Mouse (Mus musculus) heart, embryonic 14.5 days (tissue): ENCODE measurements around the gene Zdhhc13. TPM values are rescaled to one million over a fixed set of nuclear protein-coding genes. Genes with fewer than 3 reads are reported as not detected.
A peak's percentile ranks its signal among the peaks of the same experiment; 100 is the strongest.

Experiments
- ATAC-seq: fragments of 200-750 bp; cut with Nextera tagmentation; 2 replicates; pipeline ENCODE4 v1.8.0; 2017; ENCODE audit warnings: low read depth, moderate TSS enrichment; ENCODE audit not compliant: insufficient number of reproducible peaks, insufficient read depth, low FRiP score
- H3K27ac ChIP-seq, 2 experiments: fragments of 200-500 bp in 1 of 2; fragments of 300-500 bp in 1 of 2; sonication (generic) in 1 of 2; replicated peaks in 1 of 2; 2 replicates each; pipeline ENCODE4 v1.5.1; 2012 to 2014; ENCODE audit warnings: low read depth in 2 of 2, low read length in 2 of 2, control low read depth in 1 of 2, mild to moderate bottlenecking in 1 of 2, mixed read lengths in 1 of 2; ENCODE audit not compliant: control insufficient read depth in 1 of 2, insufficient read depth in 1 of 2
- H3K27me3 ChIP-seq: fragments of 300-500 bp; sonication (generic); 2 replicates; pipeline ENCODE4 v1.6.1; 2014; ENCODE audit warnings: mild to moderate bottlenecking, low read length, control low read depth; ENCODE audit not compliant: control insufficient read depth, insufficient read depth
- H3K36me3 ChIP-seq: fragments of 300-500 bp; sonication (generic); 2 replicates; pipeline ENCODE4 v1.6.1; 2014; ENCODE audit warnings: mild to moderate bottlenecking, control low read depth, low read length, mixed read lengths; ENCODE audit not compliant: control insufficient read depth, insufficient read depth
- H3K4me1 ChIP-seq, 2 experiments: fragments of 200-500 bp in 1 of 2; fragments of 300-500 bp in 1 of 2; sonication (generic) in 1 of 2; 2 replicates each; pipeline ENCODE4 v1.6.1; 2012 to 2014; ENCODE audit warnings: low read length in 2 of 2, control low read depth in 1 of 2, mixed read lengths in 1 of 2; ENCODE audit not compliant: control insufficient read depth in 2 of 2, insufficient read depth in 2 of 2
- H3K4me2 ChIP-seq: fragments of 300-500 bp; sonication (generic); 2 replicates; pipeline ENCODE4 v1.6.1; 2014; ENCODE audit warnings: mild to moderate bottlenecking, low read length
- H3K4me3 ChIP-seq, 2 experiments: fragments of 200-500 bp in 1 of 2; fragments of 300-500 bp in 1 of 2; sonication (generic) in 1 of 2; 2 replicates each; pipeline ENCODE4 v1.5.1; 2012 to 2014; ENCODE audit warnings: low read length in 2 of 2, mild to moderate bottlenecking in 2 of 2, control low read depth in 1 of 2, low read depth in 1 of 2, moderate library complexity in 1 of 2; ENCODE audit not compliant: control insufficient read depth in 1 of 2, insufficient read depth in 1 of 2
- H3K9ac ChIP-seq: fragments of 300-500 bp; sonication (generic); 2 replicates; pipeline ENCODE4 v1.6.1; 2014; ENCODE audit warnings: mild to moderate bottlenecking, low read length
- H3K9me3 ChIP-seq: fragments of 300-500 bp; sonication (generic); 2 replicates; pipeline ENCODE4 v1.6.1; 2016; ENCODE audit warnings: low read length, control low read depth; ENCODE audit not compliant: control insufficient read depth
- WGBS: fragments of 180-500 bp; shearing (Covaris S2); extraction: QIAGEN DNeasy Blood & Tissue Kit; methylation state at CpG from one replicate; pipeline ENCODE4 v1.1.7; 2014; 5-methylcytosine and 5-hydroxymethylcytosine counted together
- polyA plus RNA-seq: library from polyadenylated mRNA; unstranded; fragments of >200 nt; fragmentation: Nextera tagmentation; extraction: Ambion mirVana; gene quantifications from 2 replicates; pipeline ENCODE4 v1.2.1, GENCODE M21; 2014

Zdhhc13 gene
- polyA plus RNA-seq, 1 experiment from 2014 or later: 36.2 TPM

- H3K36me3 ChIP-seq: no peaks in the 10 kb centered on the region
- no peak overlapping the region for H3K27ac ChIP-seq
- peaks cover 2 to 9% of the 10 kb centered on the region in 2 experiments; a peak in 3 of 4 replicates for H3K4me1 ChIP-seq
- WGBS: 72% methylated on average over 11 of the region's 11 CpGs
- no peaks in the 10 kb centered on the region for H3K9me3 ChIP-seq
- no peak overlapping the region for H3K9ac ChIP-seq
- H3K4me2 ChIP-seq: no peak overlapping the region
- H3K4me3 ChIP-seq: no peak overlapping the region
- no peaks in the 10 kb centered on the region for H3K27me3 ChIP-seq
- ATAC-seq: no peak
These were observed 3.9 kb upstream of the Zdhhc13 start for GRCm38 (mm10) chr7:48784773-48785523.

- Histone ChIP-seq H3K9me3 (no peaks in the 10 kb centered on the region), H3K27ac (0 out of 4 replicates have a peak overlapping the region, but pooled peaks of 1 of the 2 experiments have one; percentile 15), H3K4me3 (peak overlapping the region; percentile 27 to 76), H3K9ac (no peak overlapping the region), H3K36me3 (peaks cover 4% of the 10 kb centered on the region; the same call in 1 of the 2 replicates), H3K4me2 (peak overlapping the region; percentile 69), H3K4me1 (peaks cover 2 to 17% of the 10 kb centered on the region in 2 experiments; a peak in 3 of 4 replicates), H3K27me3 (no peaks in the 10 kb centered on the region)
- 62% methylated on average over 3 of the region's 3 CpGs for WGBS
- ATAC-seq: no peak
These were observed 455 bp upstream of the Zdhhc13 start for GRCm38 (mm10) chr7:48788348-48788747.

GRCm38 (mm10) chr7:48790117-48790516 lies 1.3 kb downstream of the Zdhhc13 start:
- no peak for ATAC-seq
- no peak overlapping the region; the same call in 1 of the 2 replicates for H3K9ac ChIP-seq
- WGBS: 67% methylated on average over 4 of the region's 4 CpGs
- H3K27me3 ChIP-seq: no peaks in the 10 kb centered on the region
- peaks cover 7% of the 10 kb centered on the region; the same call in 1 of the 2 replicates for H3K36me3 ChIP-seq
- H3K4me1 ChIP-seq: peaks cover 2 to 17% of the 10 kb centered on the region in 2 experiments; a peak in 3 of 4 replicates
- H3K4me2 ChIP-seq: peak overlapping the region; percentile 69
- H3K4me3 ChIP-seq: no peak overlapping the region
- H3K27ac ChIP-seq: no peak overlapping the region
- H3K9me3 ChIP-seq: no peaks in the 10 kb centered on the region

GRCm38 (mm10) chr7:48791412-48791811 lies 2.6 kb downstream of the Zdhhc13 start:
- no peak for ATAC-seq

GRCm38 (mm10) chr7:48795130-48795529 lies 6.3 kb downstream of the Zdhhc13 start:
- ATAC-seq: no peak
- H3K4me1 ChIP-seq: peaks cover 3 to 13% of the 10 kb centered on the region in 2 experiments; a peak in 3 of 4 replicates
- WGBS: 87% methylated on average over 3 of the region's 3 CpGs

More at GRCm38 (mm10) chr7:48791412-48791811, 2.6 kb downstream of the Zdhhc13 start:
- H3K4me3 ChIP-seq: no peak overlapping the region
- H3K36me3 ChIP-seq: peaks cover 20% of the 10 kb centered on the region
- 73% methylated on average over 3 of the region's 3 CpGs for WGBS
- H3K4me2 ChIP-seq: no peak overlapping the region
- H3K9ac ChIP-seq: no peak overlapping the region
- H3K27ac ChIP-seq: no peak overlapping the region
- H3K9me3 ChIP-seq: no peaks in the 10 kb centered on the region
- H3K4me1 ChIP-seq: peaks cover 2 to 17% of the 10 kb centered on the region in 2 experiments; a peak in 3 of 4 replicates
- no peaks in the 10 kb centered on the region for H3K27me3 ChIP-seq

GRCm38 (mm10) chr7:48803381-48803780 lies 14.6 kb downstream of the Zdhhc13 start:
- 88% methylated on average over 7 of the region's 7 CpGs for WGBS
- Histone ChIP-seq H3K4me3 (no peak overlapping the region), H3K27ac (no peak overlapping the region), H3K36me3 (peaks cover 75% of the 10 kb centered on the region), H3K9ac (no peak overlapping the region), H3K4me1 (no peaks in the 10 kb centered on the region), H3K27me3 (no peaks in the 10 kb centered on the region), H3K4me2 (no peak overlapping the region), H3K9me3 (no peaks in the 10 kb centered on the region)
- no peak for ATAC-seq

More at GRCm38 (mm10) chr7:48795130-48795529, 6.3 kb downstream of the Zdhhc13 start:
- Histone ChIP-seq H3K9me3 (no peaks in the 10 kb centered on the region), H3K9ac (no peak overlapping the region), H3K27ac (no peak overlapping the region), H3K27me3 (no peaks in the 10 kb centered on the region), H3K36me3 (peaks cover 36% of the 10 kb centered on the region), H3K4me2 (no peak overlapping the region), H3K4me3 (no peak overlapping the region)

- WGBS: 75% methylated on average over 4 of the region's 4 CpGs
These were observed 17.8 kb downstream of the Zdhhc13 start for GRCm38 (mm10) chr7:48806587-48806986.

More at GRCm38 (mm10) chr7:48806587-48806986, 17.8 kb downstream of the Zdhhc13 start:
- Histone ChIP-seq H3K27ac (no peak overlapping the region), H3K9ac (no peak overlapping the region), H3K4me3 (no peak overlapping the region), H3K4me2 (no peak overlapping the region), H3K9me3 (no peaks in the 10 kb centered on the region), H3K27me3 (no peaks in the 10 kb centered on the region), H3K36me3 (peaks cover 89% of the 10 kb centered on the region), H3K4me1 (no peaks in the 10 kb centered on the region)
- no peak for ATAC-seq
